Mouse (Mus musculus) adrenal gland, postnatal 36 days (tissue): ENCODE results near the gene Myo16. TPM values are rescaled to one million over a fixed set of nuclear protein-coding genes. Genes with fewer than 3 reads are reported as not detected.

Experiments
- DNase-seq, 2 experiments: peaks; one replicate each; pipeline ENCODE4 v3.0.0; 2021; ENCODE audit warnings: mixed read lengths in 1 of 2
- total RNA-seq, 2 experiments: library from RNA; stranded (reverse); gene quantifications; 2 replicates each; pipeline ENCODE4 v1.2.3; 2021

The Myo16 gene
- total RNA-seq, 2 experiments from 2014 or later: not detected

DNA sequence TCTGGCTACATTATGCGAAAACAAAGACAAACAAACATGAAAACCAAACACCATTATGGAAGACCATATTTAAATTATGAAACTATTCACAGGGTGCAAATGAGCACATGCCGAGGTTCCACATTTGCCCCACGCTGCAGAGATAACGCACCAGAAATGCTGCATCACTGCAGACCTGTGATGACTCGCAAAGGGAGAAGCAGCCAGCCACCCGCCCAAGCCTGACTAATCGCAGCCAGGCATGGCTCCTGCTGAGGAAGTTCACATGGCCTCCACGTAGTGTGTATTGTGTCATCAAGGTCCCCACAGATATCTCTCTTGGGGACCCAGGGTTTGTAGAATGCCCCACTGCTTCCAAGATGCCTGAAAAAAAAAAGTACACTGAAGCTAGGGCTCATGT lies 529.4 kb downstream of the Myo16 start:
- no peak for DNase-seq

Other genes starting within 250 kb of the Myo16 start
- 1 to 10 TPM; 8.3 to 9.7 TPM for gene Lig4, start 176.2 kb upstream of the Myo16 start, total RNA-seq
- gene Abhd13, start 176.2 kb upstream of the Myo16 start, total RNA-seq: 10 to 100 TPM; 22.8 to 25.1 TPM
- gene Tnfsf13b, start 147.4 kb upstream of the Myo16 start, total RNA-seq: 1 to 10 TPM; 3.4 to 6.0 TPM